Mouse (Mus musculus) urinary bladder, postnatal 36 days (tissue): ENCODE measurements at regions not wholly inside any gene's neighbourhood (a gene's known extent, or its start where the extent isn't known, plus 50 kb on each side); places are given as distances from the start of the nearest gene placed in this dataset.

Experiments used
- DNase-seq, 2 experiments: peaks; one replicate each; pipeline ENCODE4 v3.0.0; 2022; ENCODE audit warnings: low spot score in 2 of 2, mixed read lengths in 1 of 2

DNA sequence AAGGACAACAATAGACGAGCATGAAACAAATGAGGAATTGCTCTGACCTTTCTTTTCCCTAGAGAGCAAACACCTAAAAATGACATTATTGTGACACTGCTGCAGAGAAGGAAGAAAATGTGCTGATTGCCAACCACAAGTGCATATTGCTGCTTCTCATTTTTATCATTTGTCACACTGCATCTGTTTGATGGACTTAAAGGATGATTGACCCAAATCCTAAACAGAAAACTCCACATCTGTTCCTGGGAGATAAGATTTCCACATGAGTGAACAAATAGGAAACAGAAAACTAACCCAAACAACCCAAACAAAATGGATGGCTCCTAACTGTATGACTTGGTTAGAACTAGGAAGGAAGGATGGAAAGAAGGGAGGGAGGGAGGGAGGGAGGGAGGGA, 118.5 kb downstream of the Ccdc50 start:
- no peak for DNase-seq

DNA sequence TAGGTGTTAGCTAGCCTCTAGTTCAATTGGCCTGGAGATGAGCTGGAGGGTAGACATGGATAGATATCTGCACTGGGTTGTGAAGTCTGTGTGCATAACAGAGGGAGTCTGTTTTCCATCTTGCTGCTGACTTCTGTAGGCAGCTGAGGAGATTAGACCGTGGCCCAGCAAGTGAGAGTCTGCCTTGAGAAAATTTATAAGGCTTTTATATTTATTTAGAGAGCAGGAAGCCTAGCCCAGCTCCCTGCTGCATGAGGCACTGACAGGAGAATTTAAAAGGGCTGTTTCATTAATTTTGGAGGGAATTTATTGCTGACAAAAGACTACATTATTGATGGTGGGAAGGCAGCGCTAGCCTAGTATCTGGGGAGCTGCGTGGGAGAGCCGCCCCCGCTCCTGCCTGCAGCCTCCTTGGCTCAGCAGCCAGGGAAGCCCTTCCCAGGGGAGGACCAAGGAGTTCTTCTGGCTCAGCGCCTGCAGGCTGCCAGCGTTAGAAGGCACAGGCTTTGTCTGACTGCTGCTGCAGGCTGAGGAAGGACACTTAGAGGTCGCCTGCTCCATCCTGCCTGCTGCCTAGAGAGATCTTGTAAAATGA, 135.0 kb downstream of the Ccdc50 start:
- peak in 1 of 2 experiments; percentile 13 for DNase-seq

DNA sequence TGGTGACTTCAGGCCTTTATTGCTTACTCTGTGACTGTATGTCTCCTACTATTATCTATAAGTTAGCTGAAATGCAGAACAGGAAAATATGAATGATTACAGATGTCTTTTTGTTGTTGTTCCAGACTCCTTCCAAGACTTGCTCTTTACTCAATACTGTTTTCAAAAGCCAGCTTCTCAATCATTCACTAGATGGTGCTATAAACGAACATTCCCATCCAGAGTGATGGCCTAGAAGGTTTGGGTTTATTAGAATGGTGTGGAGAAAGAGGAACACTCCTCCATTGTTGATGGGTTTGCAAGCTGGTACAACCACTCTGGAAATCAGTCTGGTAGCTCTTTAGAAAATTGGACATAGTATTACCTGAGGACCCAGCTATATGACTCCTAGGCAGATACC, 138.0 kb downstream of the Ccdc50 start:
- no peak for DNase-seq

DNA sequence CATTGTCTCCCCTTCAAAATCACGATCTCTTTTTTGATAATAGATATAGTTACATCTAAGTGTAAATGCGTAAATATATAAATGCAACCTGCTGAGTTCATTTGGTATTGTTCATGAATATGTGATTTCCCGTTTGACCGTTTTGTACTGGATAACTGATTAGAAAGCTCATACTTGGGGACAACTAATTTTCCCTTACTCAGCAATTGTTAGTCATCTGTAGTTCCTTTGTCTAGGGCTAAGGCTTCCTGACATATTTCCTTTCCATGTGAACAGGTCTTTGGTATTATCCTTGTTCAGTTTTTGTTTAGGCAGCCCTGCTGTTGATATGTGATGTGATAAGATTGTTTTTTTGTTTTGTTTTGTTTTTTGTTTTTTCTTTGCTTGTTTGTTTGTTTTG, 142.0 kb downstream of the Ccdc50 start:
- no peak for DNase-seq
